Mouse (Mus musculus): ENCODE data around the gene Cd82. TPM values are rescaled to one million over a fixed set of nuclear protein-coding genes. Genes with fewer than 3 reads are reported as not detected.

Gene Cd82
- polyA plus RNA-seq, 1 experiment from 2014 or later: 19.6 TPM

DNA sequence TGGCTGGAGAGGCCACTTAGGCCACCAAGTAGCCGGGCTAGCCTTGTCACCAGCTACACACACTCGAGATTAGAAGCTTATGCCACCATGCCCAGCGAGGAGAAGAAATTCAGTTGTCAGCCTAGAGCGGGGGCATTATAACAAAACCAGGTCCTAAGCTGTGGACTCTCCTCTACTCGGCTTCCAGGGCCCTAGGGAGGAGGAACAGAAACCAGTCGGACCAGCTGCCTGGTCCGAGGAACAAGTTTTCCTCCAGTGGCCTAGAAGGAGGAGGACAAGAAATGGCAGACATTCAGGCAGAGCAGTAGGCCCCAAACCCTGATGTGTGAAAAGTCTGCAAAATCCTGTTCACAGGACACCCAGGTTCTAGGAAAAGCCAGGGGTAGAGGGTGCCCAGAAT lies 12.2 kb downstream of the Cd82 start:
- ATAC-seq (replicated peaks): no peak
- Histone ChIP-seq H3K4me1 (no peaks in the 10 kb centered on the region), H3K9me3 (no peaks in the 10 kb centered on the region), H3K9ac (replicated peaks) (no peak overlapping the region), H3K4me2 (replicated peaks) (no peak overlapping the region), H3K27me3 (no peaks in the 10 kb centered on the region), H3K4me3 (no peak overlapping the region), H3K36me3 (no peaks in the 10 kb centered on the region), H3K27ac (replicated peaks) (no peak overlapping the region)
- whole genome bisulfite sequencing: 86% methylated on average over 7 of the region's 7 CpGs

- no peaks in the 10 kb centered on the region for H3K27me3 ChIP-seq
- 79% methylated on average over 2 of the region's 2 CpGs for WGBS
- no peak overlapping the region for H3K9ac ChIP-seq (replicated peaks)
- ATAC-seq (replicated peaks): no peak
- H3K36me3 ChIP-seq: no peaks in the 10 kb centered on the region
- H3K4me2 ChIP-seq (replicated peaks): no peak overlapping the region
- no peak overlapping the region for H3K4me3 ChIP-seq
- H3K9me3 ChIP-seq: no peaks in the 10 kb centered on the region
- H3K27ac ChIP-seq (replicated peaks): no peak overlapping the region
- H3K4me1 ChIP-seq: no peaks in the 10 kb centered on the region
Measured at GRCm38 (mm10) chr2:93449657-93450056, 13.3 kb downstream of the Cd82 start.

- Histone ChIP-seq H3K4me1 (no peaks in the 10 kb centered on the region), H3K4me3 (no peak overlapping the region), H3K9ac (replicated peaks) (no peak overlapping the region), H3K9me3 (no peaks in the 10 kb centered on the region), H3K27ac (replicated peaks) (no peak overlapping the region), H3K4me2 (replicated peaks) (no peak overlapping the region), H3K27me3 (no peaks in the 10 kb centered on the region), H3K36me3 (no peaks in the 10 kb centered on the region)
- no peak for ATAC-seq (replicated peaks)
- 63% methylated on average over 5 of the region's 5 CpGs for WGBS
Measured at GRCm38 (mm10) chr2:93448774-93449173, 14.2 kb downstream of the Cd82 start.

- Histone ChIP-seq H3K4me2 (replicated peaks) (no peak overlapping the region), H3K27me3 (no peaks in the 10 kb centered on the region), H3K4me1 (no peaks in the 10 kb centered on the region), H3K4me3 (no peak overlapping the region), H3K9me3 (no peaks in the 10 kb centered on the region), H3K27ac (replicated peaks) (no peak overlapping the region), H3K36me3 (no peaks in the 10 kb centered on the region), H3K9ac (replicated peaks) (no peak overlapping the region)
- 64% methylated on average over 6 of the region's 6 CpGs for WGBS
- no peak for ATAC-seq (replicated peaks)
Measured at GRCm38 (mm10) chr2:93447500-93448249, 15.3 kb downstream of the Cd82 start.

DNA sequence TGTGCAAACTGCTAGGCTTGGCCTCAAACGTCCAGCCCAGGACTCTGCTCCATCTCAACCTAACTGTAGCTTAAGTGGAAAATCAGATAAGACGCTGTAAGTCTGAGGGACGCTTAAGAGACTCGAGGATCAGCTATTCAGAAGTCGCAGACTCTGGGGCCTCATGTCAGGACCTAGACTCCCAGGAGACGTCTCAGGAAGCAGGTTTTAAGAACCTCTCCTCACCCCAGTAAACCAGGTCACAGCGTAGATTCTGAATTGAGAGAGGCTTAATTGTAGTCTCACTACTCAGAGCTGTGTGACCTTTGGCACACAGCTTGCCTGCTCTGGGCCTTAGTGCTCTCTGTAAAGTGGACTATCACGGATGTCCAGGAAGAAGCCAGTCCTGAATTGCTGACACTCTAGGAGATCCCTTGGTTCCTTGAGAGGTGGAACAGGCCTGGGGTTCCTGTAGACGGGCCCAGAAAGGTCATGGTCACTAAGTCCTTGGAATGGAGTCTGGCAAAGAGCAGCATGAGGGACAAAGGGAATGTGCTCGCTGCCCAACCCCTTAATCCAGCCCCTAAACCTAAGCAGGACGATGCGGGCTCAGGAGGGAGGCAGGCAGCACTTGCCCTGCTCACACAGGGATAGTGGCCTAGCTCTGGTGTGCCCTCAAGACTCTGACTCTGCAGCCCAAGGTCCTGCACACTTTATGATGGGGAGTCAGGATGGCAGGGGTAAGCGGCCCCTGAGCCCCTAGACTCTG lies 16.2 kb downstream of the Cd82 start:
- H3K36me3 ChIP-seq: no peaks in the 10 kb centered on the region
- ATAC-seq (replicated peaks): no peak
- no peak overlapping the region for H3K9ac ChIP-seq (replicated peaks)
- WGBS: 61% methylated on average over 13 of the region's 13 CpGs
- H3K4me2 ChIP-seq (replicated peaks): no peak overlapping the region
- no peaks in the 10 kb centered on the region for H3K4me1 ChIP-seq
- H3K4me3 ChIP-seq: no peak overlapping the region
- no peak overlapping the region for H3K27ac ChIP-seq (replicated peaks)
- H3K9me3 ChIP-seq: no peaks in the 10 kb centered on the region
- no peaks in the 10 kb centered on the region for H3K27me3 ChIP-seq

- H3K9me3 ChIP-seq: no peaks in the 10 kb centered on the region
- ATAC-seq (replicated peaks): no peak
- no peaks in the 10 kb centered on the region for H3K36me3 ChIP-seq
- no peak overlapping the region for H3K9ac ChIP-seq (replicated peaks)
- H3K4me1 ChIP-seq: peaks cover under 1% of the 10 kb centered on the region
- 86% methylated on average over 5 of the region's 5 CpGs for WGBS
- no peak overlapping the region for H3K27ac ChIP-seq (replicated peaks)
- no peak overlapping the region for H3K4me3 ChIP-seq
- H3K4me2 ChIP-seq (replicated peaks): no peak overlapping the region
- H3K27me3 ChIP-seq: no peaks in the 10 kb centered on the region
Measured at GRCm38 (mm10) chr2:93445237-93445651, 17.7 kb downstream of the Cd82 start.

- H3K9me3 ChIP-seq: no peaks in the 10 kb centered on the region
- H3K27me3 ChIP-seq: no peaks in the 10 kb centered on the region
- H3K4me1 ChIP-seq: peaks cover 10% of the 10 kb centered on the region
- WGBS: 89% methylated on average over 7 of the region's 7 CpGs
- H3K36me3 ChIP-seq: no peaks in the 10 kb centered on the region
- H3K4me2 ChIP-seq (replicated peaks): no peak overlapping the region
- ATAC-seq (replicated peaks): no peak
- no peak overlapping the region for H3K27ac ChIP-seq (replicated peaks)
- H3K4me3 ChIP-seq: no peak overlapping the region
- H3K9ac ChIP-seq (replicated peaks): no peak overlapping the region
Measured at GRCm38 (mm10) chr2:93444280-93444679, 18.7 kb downstream of the Cd82 start.

GRCm38 (mm10) chr2:93443106-93443505 lies 19.8 kb downstream of the Cd82 start:
- Histone ChIP-seq H3K4me1 (peaks cover 10% of the 10 kb centered on the region), H3K27me3 (no peaks in the 10 kb centered on the region), H3K9ac (replicated peaks) (no peak overlapping the region), H3K27ac (replicated peaks) (no peak overlapping the region), H3K4me2 (replicated peaks) (no peak overlapping the region), H3K36me3 (no peaks in the 10 kb centered on the region), H3K4me3 (no peak overlapping the region), H3K9me3 (no peaks in the 10 kb centered on the region)
- ATAC-seq (replicated peaks): no peak
- 87% methylated on average over 2 of the region's 2 CpGs for WGBS

DNA sequence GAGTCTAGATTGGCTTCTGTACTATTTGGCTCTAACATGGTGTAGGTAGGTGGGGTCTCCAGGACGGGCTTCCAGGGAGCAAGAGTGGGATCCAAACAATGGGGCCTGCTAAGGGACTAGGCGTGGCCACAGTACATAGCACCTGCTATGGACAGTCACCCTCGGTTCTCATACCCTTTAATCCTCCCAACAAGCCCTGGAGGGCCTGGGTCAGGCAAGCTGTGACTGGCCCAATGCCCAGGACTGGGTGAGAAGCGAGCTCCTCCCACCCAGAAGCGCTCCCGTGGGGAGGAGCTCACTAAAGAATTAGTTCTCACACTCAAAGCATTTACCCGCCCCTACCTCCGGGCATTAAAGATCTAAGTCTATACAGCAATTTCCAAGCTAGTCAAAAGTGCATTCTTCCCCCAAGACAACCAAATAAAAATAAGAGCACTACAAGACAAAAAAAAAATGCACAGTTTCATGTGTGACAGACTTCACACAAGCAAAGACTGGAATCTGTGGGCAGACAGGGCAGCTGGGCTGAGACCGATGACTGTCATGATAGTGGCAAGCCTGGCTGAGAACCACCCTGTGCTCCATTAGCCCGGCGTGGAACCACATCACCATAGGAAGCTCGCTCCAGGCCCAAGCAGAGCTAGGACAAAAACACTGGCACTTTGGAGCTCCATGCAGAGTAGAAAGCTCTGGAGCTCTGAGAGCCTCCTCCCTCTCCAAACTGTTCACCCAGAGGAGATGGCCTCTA lies 23.0 kb downstream of the Cd82 start:
- H3K4me2 ChIP-seq (replicated peaks): no peak overlapping the region
- ATAC-seq (replicated peaks): peak; percentile 62; the same call in 1 of the 2 replicates
- H3K27ac ChIP-seq (replicated peaks): no peak overlapping the region
- H3K9ac ChIP-seq (replicated peaks): no peak overlapping the region
- H3K4me3 ChIP-seq: no peak overlapping the region
- no peaks in the 10 kb centered on the region for H3K27me3 ChIP-seq
- no peaks in the 10 kb centered on the region for H3K36me3 ChIP-seq
- H3K9me3 ChIP-seq: no peaks in the 10 kb centered on the region
- H3K4me1 ChIP-seq: peaks cover 10% of the 10 kb centered on the region
- WGBS: 37% methylated on average over 12 of the region's 12 CpGs

- H3K9ac ChIP-seq (replicated peaks): no peak overlapping the region; the same call in 1 of the 2 replicates
- WGBS: 69% methylated on average over 9 of the region's 9 CpGs
- no peaks in the 10 kb centered on the region for H3K27me3 ChIP-seq
- no peak overlapping the region for H3K4me3 ChIP-seq
- no peaks in the 10 kb centered on the region for H3K9me3 ChIP-seq
- peaks cover 10% of the 10 kb centered on the region for H3K4me1 ChIP-seq
- no peak overlapping the region for H3K4me2 ChIP-seq (replicated peaks)
- no peak for ATAC-seq (replicated peaks)
- no peak overlapping the region for H3K27ac ChIP-seq (replicated peaks)
- no peaks in the 10 kb centered on the region for H3K36me3 ChIP-seq
Measured at GRCm38 (mm10) chr2:93439352-93439771, 23.6 kb downstream of the Cd82 start.

DNA sequence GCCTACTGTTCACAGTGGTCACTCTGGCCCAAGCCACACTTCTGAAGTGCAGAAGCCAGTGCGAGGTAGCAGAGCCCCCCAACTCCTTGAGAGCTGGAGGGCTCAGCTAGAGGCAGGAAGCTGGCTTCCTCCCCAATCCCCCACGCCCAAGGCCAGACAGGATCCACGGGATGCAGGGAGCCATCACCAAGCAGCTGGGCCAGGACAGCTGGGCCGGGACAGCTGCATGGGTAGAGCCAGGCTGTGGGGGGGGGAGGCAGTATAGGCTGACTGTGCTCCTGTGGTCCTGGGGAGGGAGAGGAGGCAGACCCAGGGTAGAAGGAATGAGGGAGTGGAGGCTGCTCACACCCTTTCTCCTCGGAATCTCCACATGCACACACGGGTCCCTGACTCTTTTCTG lies 24.6 kb downstream of the Cd82 start:
- no peak overlapping the region for H3K9ac ChIP-seq (replicated peaks)
- H3K4me1 ChIP-seq: peaks cover 11% of the 10 kb centered on the region
- no peak overlapping the region for H3K4me2 ChIP-seq (replicated peaks)
- no peak overlapping the region for H3K27ac ChIP-seq (replicated peaks)
- ATAC-seq (replicated peaks): no peak
- 70% methylated on average over 6 of the region's 6 CpGs for WGBS
- H3K27me3 ChIP-seq: no peaks in the 10 kb centered on the region
- no peak overlapping the region for H3K4me3 ChIP-seq
- no peaks in the 10 kb centered on the region for H3K36me3 ChIP-seq
- no peaks in the 10 kb centered on the region for H3K9me3 ChIP-seq

GRCm38 (mm10) chr2:93435577-93435976 lies 27.4 kb downstream of the Cd82 start:
- no peaks in the 10 kb centered on the region for H3K9me3 ChIP-seq
- H3K4me3 ChIP-seq: no peak overlapping the region
- ATAC-seq (replicated peaks): no peak
- no peaks in the 10 kb centered on the region for H3K36me3 ChIP-seq
- H3K27ac ChIP-seq (replicated peaks): no peak overlapping the region
- 85% methylated on average over 4 of the region's 4 CpGs for WGBS
- no peak overlapping the region for H3K4me2 ChIP-seq (replicated peaks)
- H3K9ac ChIP-seq (replicated peaks): no peak overlapping the region
- H3K4me1 ChIP-seq: peaks cover 12% of the 10 kb centered on the region
- no peaks in the 10 kb centered on the region for H3K27me3 ChIP-seq

All from forebrain, embryonic 15.5 days (tissue).